Mouse (Mus musculus): ENCODE measurements at regions not wholly inside any gene's neighbourhood (a gene's known extent, or its start where the extent isn't known, plus 50 kb on each side); places are given as distances from the start of the nearest gene placed in this dataset.

DNA sequence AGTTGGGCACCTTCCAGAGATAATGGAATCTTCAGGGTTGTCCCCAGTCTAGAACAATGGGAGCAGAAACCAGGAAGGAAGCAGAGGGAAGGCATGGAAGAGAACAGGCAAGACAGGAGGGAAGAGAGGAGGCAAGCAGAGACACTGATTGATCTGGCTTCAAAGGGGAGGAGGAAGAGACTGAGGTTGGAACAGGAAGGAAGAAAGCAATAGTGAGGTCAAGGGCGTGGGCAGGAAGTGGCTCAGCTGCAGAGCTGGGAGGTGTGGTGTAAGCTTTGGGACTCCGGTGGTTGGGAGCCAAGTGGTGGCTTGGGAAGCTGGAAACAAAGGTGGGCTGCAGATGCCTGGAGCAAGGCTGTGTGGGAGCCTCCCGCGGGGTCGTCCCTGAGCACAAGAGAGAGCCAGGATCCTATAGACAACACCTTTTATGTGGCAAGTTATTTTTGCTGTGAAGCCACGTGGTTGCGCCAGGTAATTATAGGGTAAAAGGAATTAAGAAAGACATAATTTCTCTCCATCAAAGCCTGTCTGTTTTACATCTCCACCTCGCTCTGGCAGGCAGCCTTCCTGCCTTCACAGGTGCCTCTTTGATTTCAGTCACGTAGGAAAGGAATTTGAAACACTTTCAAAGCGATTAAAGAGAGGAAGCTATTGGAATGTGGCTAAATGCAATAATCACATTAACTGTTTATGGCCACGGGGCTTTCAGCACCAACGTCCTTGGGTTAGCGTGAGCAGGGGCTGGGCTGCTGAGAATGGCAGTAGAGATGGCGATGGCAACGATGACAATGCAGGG is 237.3 kb upstream of the Wscd1 start:
- DNase-seq (ENCODE audit: low spot score in 2 of 2), result no peak

GRCm38 (mm10) chr11:71513067-71513350 is 236.7 kb upstream of the Wscd1 start:
- DNase-seq (ENCODE audit: low spot score in 2 of 2), result no peak

DNA sequence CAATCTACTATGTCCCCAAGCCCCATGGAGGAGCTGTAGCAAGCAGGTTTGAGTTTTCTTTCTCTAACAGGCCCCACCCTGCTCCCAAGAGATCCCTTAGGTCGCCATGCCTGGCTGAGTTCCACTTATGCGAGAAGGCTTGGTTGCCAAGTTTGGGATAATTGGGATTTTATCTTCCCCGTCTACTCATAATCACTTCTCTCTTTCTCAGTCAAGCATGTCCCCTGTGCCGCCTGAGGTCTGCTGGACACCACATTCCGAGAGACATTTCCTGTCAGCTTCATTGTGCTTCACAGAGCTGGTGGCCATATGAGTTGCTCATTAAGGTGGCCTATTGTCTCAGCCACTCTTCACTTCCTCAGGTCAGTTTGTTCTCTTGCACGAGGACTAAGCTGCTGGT is 234.5 kb upstream of the Wscd1 start:
- DNase-seq (ENCODE audit: low spot score in 2 of 2), result no peak

- no peak for DNase-seq (ENCODE audit: low spot score in 2 of 2)
Observed at GRCm38 (mm10) chr11:71517377-71517776, 232.3 kb upstream of the Wscd1 start.

- no peak for DNase-seq (ENCODE audit: low spot score in 2 of 2)
Observed at GRCm38 (mm10) chr11:71527691-71528090, 222.0 kb upstream of the Wscd1 start.

- DNase-seq (ENCODE audit: low spot score in 2 of 2), result no peak
Observed at GRCm38 (mm10) chr11:71528588-71528987, 221.1 kb upstream of the Wscd1 start.

- DNase-seq (ENCODE audit: low spot score in 2 of 2), result peak; percentile 9 to 16
Observed at GRCm38 (mm10) chr11:71541178-71541845, 208.4 kb upstream of the Wscd1 start.

- DNase-seq (ENCODE audit: low spot score in 2 of 2), result no peak
Observed at GRCm38 (mm10) chr11:71557412-71557811, 192.3 kb upstream of the Wscd1 start.

GRCm38 (mm10) chr11:71564831-71565230 is 184.9 kb upstream of the Wscd1 start:
- no peak for DNase-seq (ENCODE audit: low spot score in 2 of 2)

DNA sequence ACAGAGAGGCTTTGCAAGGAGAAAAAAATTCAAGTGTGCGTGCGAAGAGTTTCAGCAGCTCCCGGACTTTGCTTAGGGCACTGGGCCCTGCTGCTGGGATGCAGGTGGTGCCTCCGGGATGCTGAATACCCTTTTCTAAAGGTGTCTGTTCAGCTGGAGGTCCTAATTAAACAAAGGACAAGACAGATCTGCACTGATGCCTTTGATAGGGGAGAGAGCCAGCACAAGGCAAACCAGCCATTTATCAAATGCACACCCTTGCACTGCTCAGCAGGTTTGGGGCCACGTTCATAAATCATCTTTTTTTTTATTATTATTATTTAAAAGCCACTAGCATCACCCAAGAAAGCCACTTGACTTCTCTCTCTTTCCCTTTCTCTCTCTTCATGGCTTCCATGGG is 172.9 kb upstream of the Wscd1 start:
- DNase-seq (ENCODE audit: low spot score in 2 of 2), result no peak

DNA sequence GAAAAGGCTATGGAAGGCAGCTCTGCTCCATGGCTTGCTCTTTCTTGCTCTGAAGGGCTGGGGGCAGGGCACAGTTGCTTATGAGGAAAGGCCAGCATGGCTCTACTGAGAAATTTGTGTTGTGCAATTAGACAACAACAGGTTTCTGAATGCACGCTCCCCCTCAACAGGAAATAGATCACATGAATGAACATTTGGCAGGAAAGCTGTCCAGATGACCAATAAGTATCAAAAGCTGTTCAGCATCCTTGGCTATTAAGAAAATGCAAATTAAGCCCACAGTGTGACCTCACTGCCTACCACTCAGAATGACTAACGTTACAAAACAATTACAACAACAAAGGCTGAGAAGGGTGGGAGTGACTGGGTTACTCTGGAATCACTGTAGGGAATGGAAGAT is 167.9 kb upstream of the Wscd1 start:
- DNase-seq (ENCODE audit: low spot score in 2 of 2), result peak in 1 of 2 experiments; percentile 4

GRCm38 (mm10) chr11:71591014-71591413 is 158.7 kb upstream of the Wscd1 start:
- DNase-seq (ENCODE audit: low spot score in 2 of 2), result no peak

- DNase-seq (ENCODE audit: low spot score in 2 of 2), result no peak
Observed at GRCm38 (mm10) chr11:71594250-71594847, 155.4 kb upstream of the Wscd1 start.

DNA sequence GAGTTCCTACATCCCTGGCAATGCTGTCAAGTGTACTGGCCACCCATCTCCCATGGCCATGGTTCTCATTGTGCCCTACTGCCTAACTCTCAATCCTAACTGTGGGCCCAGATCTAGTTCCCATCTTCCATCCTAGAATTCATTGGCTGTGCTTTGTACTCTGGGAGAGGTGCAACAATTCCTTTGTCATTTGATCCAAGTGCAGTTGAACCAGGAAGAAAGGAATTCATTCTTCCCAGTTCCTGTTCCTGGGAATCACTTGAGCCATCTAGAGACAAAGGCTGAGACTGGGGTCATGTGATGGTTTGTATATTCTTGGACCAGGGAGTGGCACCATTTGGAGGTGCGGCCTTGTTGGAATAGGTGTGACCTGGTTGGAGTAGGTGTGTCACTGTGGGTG is 152.0 kb upstream of the Wscd1 start:
- no peak for DNase-seq (ENCODE audit: low spot score in 2 of 2)

DNA sequence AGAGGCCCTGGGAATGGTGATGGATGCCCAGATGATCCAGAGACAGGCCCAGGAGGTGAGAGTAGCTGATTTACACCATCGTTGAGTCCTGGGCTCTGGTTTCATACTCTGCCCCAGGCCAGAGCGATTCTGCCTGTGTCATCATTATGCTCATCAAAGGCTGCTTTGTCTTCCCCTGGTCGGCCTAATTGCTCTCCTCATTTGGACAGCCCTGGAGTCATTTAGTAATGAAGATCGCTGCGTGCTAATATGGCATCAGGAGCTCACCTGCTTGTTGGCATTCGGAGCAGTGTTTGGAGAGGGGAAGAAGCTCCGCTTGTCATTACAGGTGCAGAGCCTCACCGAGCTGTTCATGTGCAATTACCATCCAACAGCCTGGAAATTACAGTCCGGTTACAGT is 138.9 kb upstream of the Wscd1 start:
- no peak for DNase-seq (ENCODE audit: low spot score in 2 of 2)

- no peak for DNase-seq (ENCODE audit: low spot score in 2 of 2)
Observed at GRCm38 (mm10) chr11:71615526-71615925, 134.2 kb upstream of the Wscd1 start.

DNA sequence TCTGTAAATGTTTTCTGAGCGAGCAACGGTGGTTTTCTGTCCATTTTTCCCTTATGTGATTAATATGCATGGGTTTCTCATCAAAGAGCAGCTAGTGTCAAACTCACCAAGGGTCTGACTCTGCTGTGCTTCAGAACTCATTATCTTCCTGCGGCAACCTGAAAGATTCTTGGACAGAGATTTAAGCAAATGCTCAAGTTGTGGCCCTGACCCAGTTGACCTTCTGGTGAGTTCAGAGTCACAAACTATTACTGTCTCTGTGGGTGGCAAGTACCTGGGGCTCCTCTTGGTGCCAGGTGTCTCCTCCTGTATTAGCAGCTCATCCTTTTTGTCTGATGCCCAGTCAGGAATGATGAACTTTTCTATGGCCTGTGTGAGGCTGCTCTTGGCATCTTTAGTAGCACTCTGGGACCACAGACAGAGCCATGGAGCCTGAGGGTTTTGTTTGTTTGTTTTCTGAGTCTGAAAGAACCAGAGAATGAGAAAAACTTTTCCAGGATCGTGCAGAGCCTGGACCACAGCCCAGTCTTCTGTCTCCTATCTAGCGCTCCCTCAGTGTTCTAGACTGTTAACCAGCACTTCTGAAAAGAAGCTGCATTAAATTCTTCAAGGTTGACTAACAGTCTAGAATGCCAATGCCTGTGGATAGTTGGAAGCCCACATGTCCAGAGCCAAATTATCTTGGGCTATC is 124.1 kb upstream of the Wscd1 start:
- DNase-seq (ENCODE audit: low spot score in 2 of 2), result no peak

GRCm38 (mm10) chr11:71636111-71636510 is 113.6 kb upstream of the Wscd1 start:
- no peak for DNase-seq (ENCODE audit: low spot score in 2 of 2)

- DNase-seq (ENCODE audit: low spot score in 2 of 2), result no peak
Observed at GRCm38 (mm10) chr11:71636785-71637184, 112.9 kb upstream of the Wscd1 start.

GRCm38 (mm10) chr11:71642886-71643285 is 106.8 kb upstream of the Wscd1 start:
- no peak for DNase-seq (ENCODE audit: low spot score in 2 of 2)

- DNase-seq (ENCODE audit: low spot score in 2 of 2), result peak; percentile 32 to 51
Observed at GRCm38 (mm10) chr11:71651756-71652380, 97.9 kb upstream of the Wscd1 start.

DNA sequence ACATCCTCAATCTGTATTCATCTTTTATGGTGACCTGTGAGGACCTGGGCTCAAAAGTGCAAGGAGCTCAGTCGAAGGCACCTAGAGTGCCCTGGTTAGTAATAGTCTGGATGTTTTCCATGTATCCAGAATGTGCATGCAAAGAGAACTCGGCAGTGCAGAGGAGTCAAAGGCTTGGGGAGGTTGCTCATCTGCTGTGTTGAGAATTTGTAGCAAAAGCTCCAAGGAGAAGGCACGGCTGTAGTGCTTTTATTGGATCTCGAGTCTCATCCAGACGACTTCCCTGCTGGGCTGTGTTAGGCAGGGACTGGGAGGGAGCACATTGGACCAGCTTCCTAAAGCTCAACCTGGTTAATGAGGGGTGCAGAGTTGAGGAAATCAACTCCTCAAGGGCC is 97.3 kb upstream of the Wscd1 start:
- DNase-seq (ENCODE audit: low spot score in 2 of 2), result peak; percentile 17 to 28

Data from layer of hippocampus, adult 8-10 months (tissue).